39 mouse cellular contexts compared by ENCODE assay signal in genomic region chr10:121682539-121682938, GRCm38 (mm10). TPM values are rescaled to one million over a fixed set of nuclear protein-coding genes. Genes with fewer than 3 reads are reported as not detected.
"Had no signal": no experiment of that assay in that cellular context is flagged by ENCODE, and none has a peak within 500 bp of the region (broad histone marks: within the 10 kb centered on the region; RNA-seq: fewer than 3 reads in every experiment).

No protein-coding gene starts in this region.

- H3K9ac ChIP-seq: heart, embryonic 12.5 days; heart, embryonic 13.5 days; heart, embryonic 15.5 days; hindbrain, embryonic 12.5 days; hindbrain, embryonic 13.5 days; hindbrain, embryonic 14.5 days; hindbrain, embryonic 15.5 days; intestine, embryonic 15.5 days; kidney, embryonic 15.5 days had no signal

- H3K27me3 ChIP-seq: heart, embryonic 12.5 days; heart, embryonic 13.5 days; heart, embryonic 15.5 days; hindbrain, embryonic 12.5 days; hindbrain, embryonic 13.5 days; hindbrain, embryonic 15.5 days; intestine, embryonic 15.5 days; kidney, embryonic 15.5 days had no signal

- H3K27ac ChIP-seq: heart, embryonic 10.5 days; heart, embryonic 13.5 days; heart, embryonic 15.5 days; hindbrain, embryonic 10.5 days; hindbrain, embryonic 12.5 days; hindbrain, embryonic 13.5 days; hindbrain, embryonic 14.5 days; hindbrain, embryonic 15.5 days; hindbrain, postnatal 0 days; intestine, embryonic 15.5 days; kidney, embryonic 15.5 days; kidney, postnatal 0 days; layer of hippocampus, adult 2 months; left cerebral cortex, adult 2 months had no signal

- H3K4me2 ChIP-seq: heart, embryonic 11.5 days; heart, embryonic 12.5 days; heart, embryonic 13.5 days; heart, embryonic 15.5 days; hindbrain, embryonic 12.5 days; hindbrain, embryonic 13.5 days; hindbrain, embryonic 14.5 days; hindbrain, embryonic 15.5 days; intestine, embryonic 15.5 days; kidney, embryonic 15.5 days had no signal

- H3K4me3 ChIP-seq: heart, embryonic 10.5 days; heart, embryonic 12.5 days; heart, embryonic 13.5 days; heart, embryonic 15.5 days; hindbrain, embryonic 10.5 days; hindbrain, embryonic 12.5 days; hindbrain, embryonic 13.5 days; hindbrain, embryonic 15.5 days; intestine, embryonic 15.5 days; kidney, embryonic 15.5 days; layer of hippocampus, adult 2 months; left cerebral cortex, adult 2 months had no signal

- ATAC-seq: hindbrain, embryonic 16.5 days; hindbrain, postnatal 0 days; inflammation-experienced regulatory T-cells, adult 6 months; intestine, embryonic 15.5 days; intestine, embryonic 16.5 days; intestine, postnatal 0 days had no signal

- DNase-seq: heart, postnatal 10 days; heart, postnatal 14 days; heart, postnatal 36 days; heart, postnatal 4 days; kidney, adult 11 months; kidney, adult 18-20 months; kidney, adult 2 months; kidney, adult 9 months; kidney, postnatal 10 days; kidney, postnatal 14 days; kidney, postnatal 25 days; kidney, postnatal 36 days; kidney, postnatal 4 days; layer of hippocampus, adult 9-11 months; layer of hippocampus, postnatal 36 days had no signal

- H3K36me3 ChIP-seq: heart, embryonic 10.5 days; heart, embryonic 12.5 days; heart, embryonic 13.5 days; heart, embryonic 15.5 days; hindbrain, embryonic 10.5 days; hindbrain, embryonic 12.5 days; hindbrain, embryonic 13.5 days; hindbrain, embryonic 15.5 days; intestine, embryonic 15.5 days; kidney, embryonic 15.5 days had no signal

- H3K4me1 ChIP-seq: heart, embryonic 10.5 days; heart, embryonic 12.5 days; heart, embryonic 13.5 days; heart, embryonic 15.5 days; hindbrain, embryonic 10.5 days; hindbrain, embryonic 12.5 days; hindbrain, embryonic 13.5 days; hindbrain, embryonic 15.5 days; intestine, embryonic 15.5 days; kidney, embryonic 15.5 days had no signal

- H3K9me3 ChIP-seq: heart, embryonic 10.5 days; heart, embryonic 12.5 days; heart, embryonic 13.5 days; heart, embryonic 15.5 days; hindbrain, embryonic 10.5 days; hindbrain, embryonic 12.5 days; hindbrain, embryonic 13.5 days; hindbrain, embryonic 15.5 days; intestine, embryonic 15.5 days; kidney, embryonic 15.5 days had no signal

RNA-seq across cellular contexts. Expression of gene D930020B18Rik, which starts 41.2 kb away (rescaled TPM):
- total RNA-seq: heart, postnatal 10 days; heart, postnatal 14 days; heart, postnatal 25 days; heart, postnatal 36 days; heart, postnatal 4 days; hematopoietic stem cell, adult 5-6 weeks had no signal
- polyA plus RNA-seq: heart, embryonic 11.5 days; heart, embryonic 13.5 days; heart, embryonic 14.5 days; heart, postnatal 0 days; hindbrain, embryonic 10.5 days had no signal
